Mouse (Mus musculus): ENCODE results near the gene En2. TPM values are rescaled to one million over a fixed set of nuclear protein-coding genes. Genes with fewer than 3 reads are reported as not detected.

The En2 gene
- polyA plus RNA-seq, 1 experiment = 0.04 TPM

- no peak for TF ChIP-seq POLR2A (IDR thresholded peaks at IDR 0.05; ENCODE audit: control insufficient read depth, extremely low read depth, insufficient read depth, low read length, poor library complexity)
- no peak for TF ChIP-seq CTCF (IDR thresholded peaks at IDR 0.05; ENCODE audit: borderline replicate concordance, control insufficient read depth, extremely low read depth, insufficient read depth, low read length, poor library complexity)
- H3K36me3 ChIP-seq (ENCODE audit: control insufficient read depth, insufficient read depth, low read length) = no peaks in the 10 kb centered on the region
- H3K4me3 ChIP-seq (ENCODE audit: control insufficient read depth, insufficient read depth, low read length) = no peak overlapping the region
- H3K4me1 ChIP-seq (replicated peaks; ENCODE audit: control insufficient read depth, insufficient read depth, low read length) = no peaks in the 10 kb centered on the region
- H3K27me3 ChIP-seq (ENCODE audit: control insufficient read depth, insufficient read depth, low read length) = peaks cover 5% of the 10 kb centered on the region; the same call in 1 of the 2 replicates
- WGBS = 8% methylated on average over 31 of the region's 31 CpGs
- no peak for DNase-seq
- H3K27ac ChIP-seq (ENCODE audit: control insufficient read depth, insufficient read depth, low read length) = no peak overlapping the region
Measured at GRCm38 (mm10) chr5:28158308-28159071, 7.0 kb upstream of the En2 start.

GRCm38 (mm10) chr5:28159072-28159458 lies 6.4 kb upstream of the En2 start:
- 12% methylated on average over 15 of the region's 15 CpGs for WGBS
- Histone ChIP-seq H3K4me1 (replicated peaks; ENCODE audit: control insufficient read depth, insufficient read depth, low read length) (no peaks in the 10 kb centered on the region), H3K27me3 (ENCODE audit: control insufficient read depth, insufficient read depth, low read length) (peaks cover 5% of the 10 kb centered on the region; the same call in 1 of the 2 replicates), H3K36me3 (ENCODE audit: control insufficient read depth, insufficient read depth, low read length) (no peaks in the 10 kb centered on the region), H3K4me3 (ENCODE audit: control insufficient read depth, insufficient read depth, low read length) (no peak overlapping the region), H3K27ac (ENCODE audit: control insufficient read depth, insufficient read depth, low read length) (no peak overlapping the region)
- TF ChIP-seq CTCF (IDR thresholded peaks at IDR 0.05; ENCODE audit: borderline replicate concordance, control insufficient read depth, extremely low read depth, insufficient read depth, low read length, poor library complexity) (no peak), POLR2A (IDR thresholded peaks at IDR 0.05; ENCODE audit: control insufficient read depth, extremely low read depth, insufficient read depth, low read length, poor library complexity) (no peak)
- no peak for DNase-seq

GRCm38 (mm10) chr5:28159891-28160470 lies 5.5 kb upstream of the En2 start:
- Histone ChIP-seq H3K36me3 (ENCODE audit: control insufficient read depth, insufficient read depth, low read length) (no peaks in the 10 kb centered on the region), H3K4me1 (replicated peaks; ENCODE audit: control insufficient read depth, insufficient read depth, low read length) (no peaks in the 10 kb centered on the region), H3K27me3 (ENCODE audit: control insufficient read depth, insufficient read depth, low read length) (peaks cover 5% of the 10 kb centered on the region; the same call in 1 of the 2 replicates), H3K4me3 (ENCODE audit: control insufficient read depth, insufficient read depth, low read length) (no peak overlapping the region), H3K27ac (ENCODE audit: control insufficient read depth, insufficient read depth, low read length) (no peak overlapping the region)
- 9% methylated on average over 8 of the region's 8 CpGs for WGBS
- no peak for DNase-seq
- no peak for TF ChIP-seq CTCF (IDR thresholded peaks at IDR 0.05; ENCODE audit: borderline replicate concordance, control insufficient read depth, extremely low read depth, insufficient read depth, low read length, poor library complexity)
- TF ChIP-seq POLR2A (IDR thresholded peaks at IDR 0.05; ENCODE audit: control insufficient read depth, extremely low read depth, insufficient read depth, low read length, poor library complexity) = no peak

- Histone ChIP-seq H3K4me1 (replicated peaks; ENCODE audit: control insufficient read depth, insufficient read depth, low read length) (0 out of 2 replicates have a peak, but pooled peaks cover 2% of the 10 kb centered on the region), H3K27me3 (ENCODE audit: control insufficient read depth, insufficient read depth, low read length) (peaks cover 17% of the 10 kb centered on the region; the same call in 1 of the 2 replicates), H3K4me3 (ENCODE audit: control insufficient read depth, insufficient read depth, low read length) (no peak overlapping the region), H3K27ac (ENCODE audit: control insufficient read depth, insufficient read depth, low read length) (no peak overlapping the region), H3K36me3 (ENCODE audit: control insufficient read depth, insufficient read depth, low read length) (no peaks in the 10 kb centered on the region)
- DNase-seq = no peak
- no peak for TF ChIP-seq POLR2A (IDR thresholded peaks at IDR 0.05; ENCODE audit: control insufficient read depth, extremely low read depth, insufficient read depth, low read length, poor library complexity)
- no peak for TF ChIP-seq CTCF (IDR thresholded peaks at IDR 0.05; ENCODE audit: borderline replicate concordance, control insufficient read depth, extremely low read depth, insufficient read depth, low read length, poor library complexity)
- 9% methylated on average over 20 of the region's 20 CpGs for WGBS
Measured at GRCm38 (mm10) chr5:28161383-28161937, 4.0 kb upstream of the En2 start.

- H3K27me3 ChIP-seq (ENCODE audit: control insufficient read depth, insufficient read depth, low read length) = peaks cover 22% of the 10 kb centered on the region; the same call in 1 of the 2 replicates
- no peak overlapping the region for H3K27ac ChIP-seq (ENCODE audit: control insufficient read depth, insufficient read depth, low read length)
- H3K4me1 ChIP-seq (replicated peaks; ENCODE audit: control insufficient read depth, insufficient read depth, low read length) = 0 out of 2 replicates have a peak, but pooled peaks cover 2% of the 10 kb centered on the region
- no peak overlapping the region for H3K4me3 ChIP-seq (ENCODE audit: control insufficient read depth, insufficient read depth, low read length)
- 4% methylated on average over 24 of the region's 24 CpGs for WGBS
- H3K36me3 ChIP-seq (ENCODE audit: control insufficient read depth, insufficient read depth, low read length) = no peaks in the 10 kb centered on the region
- DNase-seq = no peak
- TF ChIP-seq CTCF (IDR thresholded peaks at IDR 0.05; ENCODE audit: borderline replicate concordance, control insufficient read depth, extremely low read depth, insufficient read depth, low read length, poor library complexity) (no peak), POLR2A (IDR thresholded peaks at IDR 0.05; ENCODE audit: control insufficient read depth, extremely low read depth, insufficient read depth, low read length, poor library complexity) (no peak)
Measured at GRCm38 (mm10) chr5:28161938-28162402, 3.5 kb upstream of the En2 start.

- Histone ChIP-seq H3K4me3 (ENCODE audit: control insufficient read depth, insufficient read depth, low read length) (no peak overlapping the region), H3K36me3 (ENCODE audit: control insufficient read depth, insufficient read depth, low read length) (no peaks in the 10 kb centered on the region), H3K27ac (ENCODE audit: control insufficient read depth, insufficient read depth, low read length) (no peak overlapping the region), H3K4me1 (replicated peaks; ENCODE audit: control insufficient read depth, insufficient read depth, low read length) (0 out of 2 replicates have a peak, but pooled peaks cover 2% of the 10 kb centered on the region), H3K27me3 (ENCODE audit: control insufficient read depth, insufficient read depth, low read length) (peaks cover 31% of the 10 kb centered on the region; the same call in 1 of the 2 replicates)
- TF ChIP-seq CTCF (IDR thresholded peaks at IDR 0.05; ENCODE audit: borderline replicate concordance, control insufficient read depth, extremely low read depth, insufficient read depth, low read length, poor library complexity) (no peak), POLR2A (IDR thresholded peaks at IDR 0.05; ENCODE audit: control insufficient read depth, extremely low read depth, insufficient read depth, low read length, poor library complexity) (no peak)
- WGBS = 33% methylated on average over 1 of the region's 1 CpGs
- no peak for DNase-seq
Measured at GRCm38 (mm10) chr5:28163926-28164325, 1.6 kb upstream of the En2 start.
